ENCODE assay signal across 1 mouse cellular context in the genomic region with DNA sequence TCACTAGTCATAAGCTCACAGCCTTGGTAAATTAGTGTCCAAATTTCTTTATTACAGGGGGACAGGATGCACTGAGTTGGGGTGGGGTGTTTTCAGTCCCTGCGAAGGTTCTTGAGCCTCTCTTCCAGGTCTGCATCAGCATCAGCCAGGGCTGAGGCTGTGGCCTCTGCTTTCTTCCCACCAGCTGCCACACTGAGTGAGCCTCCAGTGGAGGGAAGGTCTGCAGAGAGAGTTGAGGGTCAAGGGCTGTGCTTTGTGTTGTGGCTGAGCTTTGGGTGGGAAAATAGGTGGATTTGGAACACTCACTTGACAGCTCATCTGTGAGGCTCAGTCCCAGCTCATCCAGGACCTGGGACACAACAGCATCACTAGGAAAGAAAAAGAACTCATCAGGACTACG.
TF ChIP-seq lines count a peak whose summit lies in the region.

No protein-coding gene starts in this region.

TF ChIP-seq in MEL, 35 proteins besides CTCF, POLR2A, EP300 and RAD21:
- TF ChIP-seq ZMIZ1 (IDR thresholded peaks at IDR 0.05; ENCODE audit: low read depth, low read length): 0 out of 2 replicates have a peak, but pooled peaks have one; percentile 40
- TF ChIP-seq MEF2A (IDR thresholded peaks at IDR 0.05; ENCODE audit: extremely low read depth, insufficient replicate concordance, low read depth, low read length, poor library complexity, severe bottlenecking): no peak
- TF ChIP-seq POLR2AphosphoS2 (IDR thresholded peaks at IDR 0.05; ENCODE audit: low read length): peak; percentile 11; the same call in 1 of the 2 replicates
- TF ChIP-seq CHD1 (IDR thresholded peaks at IDR 0.05; ENCODE audit: low read depth, low read length): no peak
- no peak for TF ChIP-seq NELFE (IDR thresholded peaks at IDR 0.05; ENCODE audit: low read depth, low read length)
TF ChIP-seq in MEL: peak in this region for 2.
